Mouse (Mus musculus): ENCODE measurements around the gene Olfr1370. TPM values are rescaled to one million over a fixed set of nuclear protein-coding genes. Genes with fewer than 3 reads are reported as not detected.
"Not testable (repeated sequence)": the region's sequence is repeated elsewhere in the genome, so short reads cannot be mapped to it uniquely, and the experiment has no call there.

The Olfr1370 gene
- not detected for total RNA-seq (2021)

GRCm38 (mm10) chr13:21074847-21075246 lies at the start of gene Olfr1370:
Gene Olfr1370, minus strand, starts transcription at chr13:21074947.
- intact Hi-C loops (cut with DNase I), result no loop called here

GRCm38 (mm10) chr13:21114121-21114520 lies 39.4 kb upstream of the Olfr1370 start:
- intact Hi-C loops (cut with DNase I), result no loop called here
- DNase-seq (ENCODE audit: low spot score in 2 of 2), result no peak

More at GRCm38 (mm10) chr13:21074847-21075246, at the start of gene Olfr1370:
- no peak for DNase-seq (ENCODE audit: low spot score in 2 of 2)

GRCm38 (mm10) chr13:21111183-21111582 lies 36.4 kb upstream of the Olfr1370 start, which contains the start of gene Olfr1369-ps1:
Gene Olfr1369-ps1, plus strand, starts transcription at chr13:21111483.
- DNase-seq (ENCODE audit: low spot score in 2 of 2); intact Hi-C loops (cut with DNase I): not testable (repeated sequence)

- no peak for DNase-seq (ENCODE audit: low spot score in 2 of 2)
- intact Hi-C loops (cut with DNase I), result no loop called here
Measured at GRCm38 (mm10) chr13:21110441-21110840, 35.7 kb upstream of the Olfr1370 start.

- DNase-seq (ENCODE audit: low spot score in 2 of 2), result no peak
- intact Hi-C loops (cut with DNase I), result no loop called here
Measured at GRCm38 (mm10) chr13:21109759-21110158, 35.0 kb upstream of the Olfr1370 start.

GRCm38 (mm10) chr13:21082686-21083085 lies 7.9 kb upstream of the Olfr1370 start:
- intact Hi-C loops (cut with DNase I), result no loop called here
- no peak for DNase-seq (ENCODE audit: low spot score in 2 of 2)

GRCm38 (mm10) chr13:21066021-21066420 lies 8.7 kb downstream of the Olfr1370 start:
- no peak for DNase-seq (ENCODE audit: low spot score in 2 of 2)
- intact Hi-C loops (cut with DNase I), result no loop called here

- no peak for DNase-seq (ENCODE audit: low spot score in 2 of 2)
- intact Hi-C loops (cut with DNase I), result loop anchor here (5.0 kb wide), 1 partner anchor 753 kb away; no protein-coding TSS in a partner anchor
Measured at GRCm38 (mm10) chr13:21050118-21050517, 24.6 kb downstream of the Olfr1370 start.

GRCm38 (mm10) chr13:21040589-21041199 lies 34.1 kb downstream of the Olfr1370 start:
- intact Hi-C loops (cut with DNase I), result no loop called here

GRCm38 (mm10) chr13:21035981-21036380 lies 38.8 kb downstream of the Olfr1370 start:
- intact Hi-C loops (cut with DNase I), result loop anchor here (2.0 kb wide), 2 partner anchors 725 to 737 kb away; no protein-coding TSS in a partner anchor

More at GRCm38 (mm10) chr13:21040589-21041199, 34.1 kb downstream of the Olfr1370 start:
- no peak for DNase-seq (ENCODE audit: low spot score in 2 of 2)

GRCm38 (mm10) chr13:21035011-21035410 lies 39.7 kb downstream of the Olfr1370 start:
- DNase-seq (ENCODE audit: low spot score in 2 of 2), result no peak
- intact Hi-C loops (cut with DNase I), result loop anchor here (2.0 kb wide), 2 partner anchors 724 to 736 kb away; no protein-coding TSS in a partner anchor

More at GRCm38 (mm10) chr13:21035981-21036380, 38.8 kb downstream of the Olfr1370 start:
- DNase-seq (ENCODE audit: low spot score in 2 of 2), result no peak

- DNase-seq (ENCODE audit: low spot score in 2 of 2), result peak in 1 of 2 experiments; percentile 19
- intact Hi-C loops (cut with DNase I), result loop anchor here (5.0 kb wide), 1 partner anchor 561 kb away; no protein-coding TSS in a partner anchor
Measured at GRCm38 (mm10) chr13:21033176-21033575, 41.6 kb downstream of the Olfr1370 start.

GRCm38 (mm10) chr13:21024831-21025230 lies 49.9 kb downstream of the Olfr1370 start:
- DNase-seq (ENCODE audit: low spot score in 2 of 2), result no peak
- intact Hi-C loops (cut with DNase I), result loop anchor here (10.0 kb wide), 1 partner anchor 100 kb away; no protein-coding TSS in a partner anchor

Other genes starting within 250 kb of the Olfr1370 start
- gene Olfr1369-ps1, start 36.5 kb upstream of the Olfr1370 start, total RNA-seq (2021), result not detected
- not detected for gene Olfr263, start 54.7 kb upstream of the Olfr1370 start, total RNA-seq (2021)
- not detected for gene Olfr1368, start 70.9 kb upstream of the Olfr1370 start, total RNA-seq (2021)
- 10 to 100 TPM; 34.0 TPM for gene Trim27, start 104.5 kb upstream of the Olfr1370 start, total RNA-seq (2021)
- gene Gpx5, start 217.8 kb upstream of the Olfr1370 start, total RNA-seq (2021), result not detected
- not detected for gene Gpx6, start 237.2 kb upstream of the Olfr1370 start, total RNA-seq (2021)

Data from left cerebral cortex, postnatal 36 days (tissue).